10 mouse cellular contexts compared by ENCODE assay signal in genomic region chr9:123384696-123385095, GRCm38 (mm10). TPM values are rescaled to one million over a fixed set of nuclear protein-coding genes. Genes with fewer than 3 reads are reported as not detected.
DNase-seq lines count a peak whose midpoint lies in the region; ATAC-seq and TF ChIP-seq lines count a peak whose summit lies in the region.
"Had no signal": no experiment of that assay in that cellular context is flagged by ENCODE, and none has a peak within 500 bp of the region (broad histone marks: within the 10 kb centered on the region; RNA-seq: fewer than 3 reads in every experiment).

No protein-coding gene starts in this region.

- H3K27ac ChIP-seq in limb, embryonic 12.5 days: peak overlapping the region; percentile 17; the same call in 1 of the 2 replicates
- no peak overlapping the region for H3K27ac ChIP-seq in limb, embryonic 10.5 days
- peak overlapping the region; percentile 73 for H3K27ac ChIP-seq in forebrain, embryonic 12.5 days
- H3K27ac ChIP-seq in layer of hippocampus, adult 2 months: peak overlapping the region; percentile 76
- H3K27ac ChIP-seq: liver, embryonic 15.5 days had no signal

- no peak for DNase-seq in limb, embryonic 10.5 days (ENCODE audit: low spot score)
- DNase-seq in layer of hippocampus, adult 2 months (ENCODE audit: low spot score in 2 of 2): peak; percentile 55 to 67
- DNase-seq in right cerebral cortex, postnatal 14 days: peak; percentile 44
- DNase-seq in spleen, postnatal 10 days (ENCODE audit: low spot score in 2 of 2): no peak
- no peak for DNase-seq in embryo, embryonic 10.5 days (ENCODE audit: low spot score)
- no peak for DNase-seq in thymus, postnatal 36 days

- H3K4me3 ChIP-seq in limb, embryonic 12.5 days (replicated peaks): no peak overlapping the region
- H3K4me3 ChIP-seq in limb, embryonic 10.5 days: no peak overlapping the region
- no peak overlapping the region for H3K4me3 ChIP-seq in forebrain, embryonic 12.5 days (replicated peaks)
- H3K4me3 ChIP-seq in layer of hippocampus, adult 2 months: no peak overlapping the region; the same call in 1 of the 2 replicates
- H3K4me3 ChIP-seq: liver, embryonic 15.5 days had no signal

- peaks cover 35% of the 10 kb centered on the region for H3K4me1 ChIP-seq in limb, embryonic 12.5 days (replicated peaks)
- H3K4me1 ChIP-seq in limb, embryonic 10.5 days: peaks cover 23% of the 10 kb centered on the region
- H3K4me1 ChIP-seq in forebrain, embryonic 12.5 days: peaks cover 20% of the 10 kb centered on the region

- no peak overlapping the region for H3K9ac ChIP-seq in limb, embryonic 12.5 days (replicated peaks)
- no peak overlapping the region for H3K9ac ChIP-seq in forebrain, embryonic 12.5 days
- H3K9ac ChIP-seq: liver, embryonic 15.5 days had no signal

- ATAC-seq in limb, embryonic 12.5 days (ENCODE audit: insufficient number of reproducible peaks, insufficient read depth, low FRiP score, low TSS enrichment, low read depth): no peak
- ATAC-seq in forebrain, embryonic 12.5 days (ENCODE audit: low FRiP score): peak; percentile 57; the same call in 1 of the 2 replicates
- ATAC-seq: CD4-positive, CD25-positive, alpha-beta regulatory T cell, adult 4 months had no signal

- H3K27me3 ChIP-seq in limb, embryonic 12.5 days: no peaks in the 10 kb centered on the region
- no peaks in the 10 kb centered on the region for H3K27me3 ChIP-seq in limb, embryonic 10.5 days (ENCODE audit: low read depth, poor library complexity, severe bottlenecking)
- H3K27me3 ChIP-seq in forebrain, embryonic 12.5 days: no peaks in the 10 kb centered on the region
- H3K27me3 ChIP-seq: liver, embryonic 15.5 days had no signal

- H3K36me3 ChIP-seq in limb, embryonic 12.5 days: peaks cover 8% of the 10 kb centered on the region
- H3K36me3 ChIP-seq in limb, embryonic 10.5 days: peaks cover 20% of the 10 kb centered on the region
- peaks cover 11% of the 10 kb centered on the region; the same call in 1 of the 2 replicates for H3K36me3 ChIP-seq in forebrain, embryonic 12.5 days (replicated peaks)

- no peak for TF ChIP-seq CTCF in layer of hippocampus, adult 2 months (conservative IDR thresholded peaks at IDR 0.05)

- H3K9me3 ChIP-seq in limb, embryonic 12.5 days: no peaks in the 10 kb centered on the region
- no peaks in the 10 kb centered on the region for H3K9me3 ChIP-seq in limb, embryonic 10.5 days (replicated peaks)
- H3K9me3 ChIP-seq in forebrain, embryonic 12.5 days: no peaks in the 10 kb centered on the region
- H3K9me3 ChIP-seq: liver, embryonic 15.5 days had no signal

- no peak overlapping the region for H3K4me2 ChIP-seq in limb, embryonic 12.5 days
- no peak overlapping the region for H3K4me2 ChIP-seq in forebrain, embryonic 12.5 days
- H3K4me2 ChIP-seq: liver, embryonic 15.5 days had no signal

- 74% methylated on average over 3 of the region's 3 CpGs for WGBS in limb, embryonic 12.5 days
- WGBS in limb, embryonic 10.5 days: 85% methylated on average over 3 of the region's 3 CpGs
- WGBS in forebrain, embryonic 12.5 days: 75% methylated on average over 3 of the region's 3 CpGs

RNA-seq across cellular contexts. Expression of gene Lars2, which starts 18.0 kb away (rescaled TPM):
- polyA plus RNA-seq in limb, embryonic 12.5 days (2016; fragmentation: Nextera tagmentation; extraction: Ambion mirVana): 1,119 and 1,204 TPM in 2 replicates
- 750 and 785 TPM in 2 replicates for polyA plus RNA-seq in limb, embryonic 10.5 days (2016; fragmentation: Nextera tagmentation; extraction: Ambion mirVana)
- 1,169 and 1,259 TPM in 2 replicates for polyA plus RNA-seq in forebrain, embryonic 12.5 days (2016; fragmentation: Nextera tagmentation; extraction: Ambion mirVana)
- total RNA-seq in layer of hippocampus, adult 2 months (2021): 100 to 1,000 TPM in 1 of 2 experiments, 10 to 100 TPM in 1; 74.0 to 101 TPM

Comparison
In these comparisons a context has a peak if more than half of its experiments do, and no peak if none do; other contexts are left out.
1. DNase-seq: peak in layer of hippocampus, adult 2 months (2 of 2) and right cerebral cortex, postnatal 14 days (single experiment); none in limb, embryonic 10.5 days (single experiment), spleen, postnatal 10 days (0 of 2), embryo, embryonic 10.5 days (single experiment) and thymus, postnatal 36 days (0 of 2).